Mouse (Mus musculus) MEL (cell line): ENCODE measurements around the gene Nup93. TPM values are rescaled to one million over a fixed set of nuclear protein-coding genes. Genes with fewer than 3 reads are reported as not detected.

ENCODE experiments used
- DNase-seq: peaks from one replicate; pipeline ENCODE4 v3.0.0; 2011; ENCODE audit warnings: low read depth, low spot score
- H3K27ac ChIP-seq: 2 replicates; pipeline ENCODE4 v1.5.1; 2012; ENCODE audit warnings: low read depth, mild to moderate bottlenecking, control low read depth, low read length, moderate library complexity; ENCODE audit not compliant: control insufficient read depth
- H3K27me3 ChIP-seq, 2 experiments: fragments of 150-350 bp in 1 of 2; sonication (generic) in 1 of 2; 2 replicates each; pipeline ENCODE4 v1.6.1; 2012; ENCODE audit warnings: low read length in 2 of 2, mild to moderate bottlenecking in 2 of 2, improper control_type of control experiment in 1 of 2, moderate library complexity in 1 of 2; ENCODE audit not compliant: insufficient read depth in 2 of 2, control insufficient read depth in 1 of 2
- H3K36me3 ChIP-seq, 2 experiments: 2 replicates each; pipeline ENCODE4 v1.6.1; 2012 to 2014; ENCODE audit warnings: low read length in 2 of 2, improper control_type of control experiment in 1 of 2, inconsistent platforms in 1 of 2, mild to moderate bottlenecking in 1 of 2; ENCODE audit not compliant: insufficient read depth in 2 of 2, control insufficient read depth in 1 of 2
- H3K4me1 ChIP-seq, 2 experiments: fragments of 150-350 bp in 1 of 2; sonication (generic) in 1 of 2; 2 replicates each; pipeline ENCODE4 v1.6.1; 2012; ENCODE audit warnings: low read length in 2 of 2, improper control_type of control experiment in 1 of 2, mild to moderate bottlenecking in 1 of 2; ENCODE audit not compliant: insufficient read depth in 2 of 2, control insufficient read depth in 1 of 2
- H3K4me3 ChIP-seq, 2 experiments: fragments of 150-350 bp in 1 of 2; sonication (generic) in 1 of 2; 2 replicates each; pipeline ENCODE4 v1.5.1; 2012; ENCODE audit warnings: low read depth in 2 of 2, low read length in 2 of 2, mild to moderate bottlenecking in 2 of 2, moderate library complexity in 2 of 2, control low read depth in 1 of 2, improper control_type of control experiment in 1 of 2; ENCODE audit not compliant: control insufficient read depth in 1 of 2, insufficient read depth in 1 of 2
- H3K79me2 ChIP-seq: 2 replicates; pipeline ENCODE4 v1.6.1; 2012; ENCODE audit warnings: mild to moderate bottlenecking, low read length, moderate library complexity; ENCODE audit not compliant: control insufficient read depth, poor library complexity, insufficient read depth
- H3K9ac ChIP-seq: 2 replicates; pipeline ENCODE4 v1.6.1; 2012; ENCODE audit warnings: low read depth, mild to moderate bottlenecking, control low read depth, low read length, moderate library complexity; ENCODE audit not compliant: control insufficient read depth, poor library complexity, severe bottlenecking
- H3K9me3 ChIP-seq: fragments of 150-350 bp; sonication (generic); replicated peaks from 2 replicates; pipeline ENCODE4 v1.6.1; 2012; ENCODE audit warnings: mild to moderate bottlenecking, low read length, improper control_type of control experiment, moderate library complexity; ENCODE audit not compliant: insufficient read depth
- CHD1 ChIP-seq: IDR thresholded peaks from 2 replicates; pipeline ENCODE4 v1.6.1; 2012; ENCODE audit warnings: low read depth, mild to moderate bottlenecking, inconsistent platforms, low read length, improper control_type of control experiment
- CHD2 ChIP-seq: IDR thresholded peaks from 2 replicates; pipeline ENCODE4 v1.6.1; 2011; ENCODE audit warnings: low read length, improper control_type of control experiment
- CTCF ChIP-seq, 3 experiments: IDR thresholded peaks in 2 of 3; conservative IDR thresholded peaks in 1 of 3; 2 replicates each; pipeline ENCODE4 v1.5.1; 2011 to 2012; ENCODE audit warnings: low read length in 3 of 3, low read depth in 2 of 3, mild to moderate bottlenecking in 2 of 3, improper control_type of control experiment in 1 of 3, inconsistent platforms in 1 of 3, mixed read lengths in 1 of 3, moderate library complexity in 1 of 3; ENCODE audit not compliant: control insufficient read depth in 1 of 3, insufficient read depth in 1 of 3, poor library complexity in 1 of 3, severe bottlenecking in 1 of 3
- ELF1 ChIP-seq: IDR thresholded peaks from 2 replicates; pipeline ENCODE4 v1.6.1; 2014; ENCODE audit warnings: low read depth, mild to moderate bottlenecking, inconsistent platforms, low read length, improper control_type of control experiment, moderate library complexity
- ETS1 ChIP-seq: IDR thresholded peaks from 2 replicates; pipeline ENCODE4 v1.6.1; 2012; ENCODE audit warnings: low read depth, mild to moderate bottlenecking, inconsistent platforms, low read length, improper control_type of control experiment, moderate library complexity
- GABPA ChIP-seq: IDR thresholded peaks from 2 replicates; pipeline ENCODE4 v1.6.1; 2012; ENCODE audit warnings: low read depth, mild to moderate bottlenecking, inconsistent platforms, low read length, improper control_type of control experiment, moderate library complexity
- GATA1 ChIP-seq: IDR thresholded peaks from 2 replicates; pipeline ENCODE4 v1.6.1; 2011; ENCODE audit warnings: low read depth, low read length, improper control_type of control experiment
- HCFC1 ChIP-seq: IDR thresholded peaks from 2 replicates; pipeline ENCODE4 v1.6.1; 2012; ENCODE audit warnings: low read depth, mild to moderate bottlenecking, inconsistent platforms, low read length, improper control_type of control experiment, moderate library complexity
- JUND ChIP-seq: IDR thresholded peaks from 2 replicates; pipeline ENCODE4 v1.6.1; 2011; ENCODE audit warnings: low read depth, mild to moderate bottlenecking, improper control_type of control experiment, low read length
- MAFK ChIP-seq: IDR thresholded peaks from 2 replicates; pipeline ENCODE4 v1.6.1; 2011; ENCODE audit warnings: low read depth, mild to moderate bottlenecking, low read length, improper control_type of control experiment, borderline replicate concordance
- MAX ChIP-seq: IDR thresholded peaks from 2 replicates; pipeline ENCODE4 v1.6.1; 2011; ENCODE audit warnings: low read length, improper control_type of control experiment
- MAZ ChIP-seq: IDR thresholded peaks from 2 replicates; pipeline ENCODE4 v1.6.1; 2012; ENCODE audit warnings: low read depth, mild to moderate bottlenecking, inconsistent platforms, low read length, improper control_type of control experiment
- MXI1 ChIP-seq: IDR thresholded peaks from 2 replicates; pipeline ENCODE4 v1.6.1; 2011; ENCODE audit warnings: mild to moderate bottlenecking, low read depth, low read length, improper control_type of control experiment
- MYB ChIP-seq: IDR thresholded peaks from 2 replicates; pipeline ENCODE4 v1.6.1; 2011; ENCODE audit warnings: mild to moderate bottlenecking, low read depth, low read length, improper control_type of control experiment
- MYC ChIP-seq: IDR thresholded peaks from 2 replicates; pipeline ENCODE4 v1.6.1; 2011; ENCODE audit warnings: low read depth, mild to moderate bottlenecking, low read length, improper control_type of control experiment, moderate library complexity
- NELFE ChIP-seq: IDR thresholded peaks from 2 replicates; pipeline ENCODE4 v1.6.1; 2011; ENCODE audit warnings: low read depth, low read length, improper control_type of control experiment
- NRF1 ChIP-seq: IDR thresholded peaks from 2 replicates; pipeline ENCODE4 v1.6.1; 2014; ENCODE audit warnings: low read depth, mild to moderate bottlenecking, inconsistent platforms, low read length, improper control_type of control experiment, moderate library complexity; ENCODE audit not compliant: poor library complexity, insufficient read depth, severe bottlenecking
- POLR2A ChIP-seq, 2 experiments: IDR thresholded peaks; 2 replicates each; pipeline ENCODE4 v1.6.1; 2011 to 2012; ENCODE audit warnings: low read length in 2 of 2, mild to moderate bottlenecking in 2 of 2, control low read depth in 1 of 2, improper control_type of control experiment in 1 of 2, low read depth in 1 of 2, moderate library complexity in 1 of 2; ENCODE audit not compliant: control insufficient read depth in 1 of 2, insufficient read depth in 1 of 2, poor library complexity in 1 of 2
- POLR2AphosphoS2 ChIP-seq: IDR thresholded peaks from 2 replicates; pipeline ENCODE4 v1.6.1; 2011; ENCODE audit warnings: low read length, improper control_type of control experiment
- RAD21 ChIP-seq: IDR thresholded peaks from 2 replicates; pipeline ENCODE4 v1.6.1; 2011; ENCODE audit warnings: mild to moderate bottlenecking, low read depth, low read length, improper control_type of control experiment
- RCOR1 ChIP-seq: IDR thresholded peaks from 2 replicates; pipeline ENCODE4 v1.6.1; 2012; ENCODE audit warnings: low read depth, mild to moderate bottlenecking, inconsistent platforms, low read length, improper control_type of control experiment
- SIN3A ChIP-seq: IDR thresholded peaks from 2 replicates; pipeline ENCODE4 v1.6.1; 2012; ENCODE audit warnings: low read length, improper control_type of control experiment, inconsistent platforms
- SMC3 ChIP-seq: IDR thresholded peaks from 2 replicates; pipeline ENCODE4 v1.6.1; 2011; ENCODE audit warnings: low read depth, low read length, improper control_type of control experiment
- TAL1 ChIP-seq: IDR thresholded peaks from 2 replicates; pipeline ENCODE4 v1.6.1; 2012; ENCODE audit warnings: mild to moderate bottlenecking, inconsistent platforms, low read length, moderate library complexity, mixed read lengths
- TBP ChIP-seq: IDR thresholded peaks from 2 replicates; pipeline ENCODE4 v1.8.0; 2011; ENCODE audit warnings: low read depth, low read length, improper control_type of control experiment
- UBTF ChIP-seq: IDR thresholded peaks from 2 replicates; pipeline ENCODE4 v1.6.1; 2012; ENCODE audit warnings: low read depth, mild to moderate bottlenecking, inconsistent platforms, low read length, improper control_type of control experiment, moderate library complexity, borderline replicate concordance; ENCODE audit not compliant: insufficient read depth
- USF2 ChIP-seq, 2 experiments: IDR thresholded peaks; 2 replicates each; pipeline ENCODE4 v1.6.1; 2011 to 2012; ENCODE audit warnings: improper control_type of control experiment in 2 of 2, low read length in 2 of 2, borderline replicate concordance in 1 of 2, inconsistent platforms in 1 of 2, low read depth in 1 of 2, mild to moderate bottlenecking in 1 of 2; ENCODE audit not compliant: insufficient read depth in 1 of 2
- ZC3H11A ChIP-seq: IDR thresholded peaks from 2 replicates; pipeline ENCODE4 v1.6.1; 2012; ENCODE audit warnings: low read depth, mild to moderate bottlenecking, inconsistent platforms, low read length, improper control_type of control experiment
- ZKSCAN1 ChIP-seq: IDR thresholded peaks from 2 replicates; pipeline ENCODE4 v1.6.1; 2012; ENCODE audit warnings: low read depth, mild to moderate bottlenecking, inconsistent platforms, low read length, improper control_type of control experiment, moderate library complexity
- ZMIZ1 ChIP-seq: IDR thresholded peaks from 2 replicates; pipeline ENCODE4 v1.6.1; 2012; ENCODE audit warnings: low read depth, mild to moderate bottlenecking, inconsistent platforms, low read length, improper control_type of control experiment, moderate library complexity
- ZNF384 ChIP-seq: IDR thresholded peaks from 2 replicates; pipeline ENCODE4 v1.6.1; 2012; ENCODE audit warnings: low read depth, mild to moderate bottlenecking, inconsistent platforms, low read length, improper control_type of control experiment
- polyA plus RNA-seq, 2 experiments: library from polyadenylated mRNA; stranded (reverse) in 1 of 2; unstranded in 1 of 2; fragments of >175 nt in 1 of 2; fragments of >200 nt in 1 of 2; gene quantifications; 2 replicates each; pipeline versions ENCODE4 v1.2.1 to v1.2.4; 2012; ENCODE audit warnings: low replicate concordance in 2 of 2, low read depth in 1 of 2; ENCODE audit not compliant: insufficient read length in 2 of 2, insufficient read depth in 1 of 2, missing spikeins in 1 of 2
- total RNA-seq: library from RNA; depleted of rRNA; stranded (reverse); fragments of 300-350 nt; gene quantifications from 2 replicates; pipeline ENCODE4 v1.2.3, GENCODE M21; 2012

Gene Nup93
- total and polyA plus RNA-seq, 3 experiments = 71.6 to 292 (median 110) TPM

DNA sequence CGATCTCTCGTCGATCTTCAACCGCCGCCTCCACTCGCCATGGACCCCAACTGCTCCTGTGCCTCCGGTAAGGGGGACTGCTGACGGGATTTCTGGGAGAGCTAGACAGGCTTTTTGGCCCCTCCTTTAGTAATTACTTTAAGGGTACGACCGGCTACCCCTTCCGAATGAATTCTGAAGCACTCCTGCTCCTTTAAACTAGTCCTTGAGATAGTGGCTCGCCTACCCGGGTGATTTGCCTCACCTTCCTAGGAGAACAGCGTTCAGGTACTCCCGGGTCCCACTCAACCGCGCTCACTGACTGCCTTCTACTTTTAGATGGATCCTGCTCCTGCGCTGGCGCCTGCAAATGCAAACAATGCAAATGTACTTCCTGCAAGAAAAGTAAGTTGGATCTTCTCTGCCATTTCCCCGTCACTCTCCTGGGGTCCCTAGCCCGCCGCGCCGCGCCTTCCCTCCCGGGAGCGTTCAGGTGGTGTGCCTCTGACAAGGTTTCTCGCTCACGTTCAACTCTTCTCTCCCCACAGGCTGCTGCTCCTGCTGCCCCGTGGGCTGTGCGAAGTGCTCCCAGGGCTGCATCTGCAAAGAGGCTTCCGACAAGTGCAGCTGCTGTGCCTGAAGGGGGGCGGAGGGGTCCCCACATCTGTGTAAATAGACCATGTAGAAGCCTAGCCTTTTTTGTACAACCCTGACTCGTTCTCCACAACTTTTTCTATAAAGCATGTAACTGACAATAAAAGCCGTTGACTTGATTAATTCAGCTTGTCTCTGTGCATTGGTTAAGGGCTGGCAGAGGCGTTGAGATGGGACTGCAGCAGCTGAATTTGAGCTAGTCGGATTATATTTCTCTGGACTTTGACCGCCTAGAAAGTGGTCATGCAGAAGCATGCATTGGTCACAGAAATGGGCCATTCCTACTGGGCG, 41.3 kb upstream of the Nup93 start (continued):
- TF ChIP-seq ZC3H11A (no peak), UBTF (no peak), GATA1 (no peak), MAFK (no peak), TBP (0 out of 2 replicates have a peak, but pooled peaks have one; percentile 9), NELFE (no peak; the same call in 1 of the 2 replicates), RAD21 (no peak), ZMIZ1 (peak; percentile 100), POLR2AphosphoS2 (no peak; the same call in 1 of the 2 replicates), MXI1 (peak; percentile 27; the same call in 1 of the 2 replicates), ELF1 (no peak), MYB (no peak), JUND (no peak), ETS1 (no peak; the same call in 1 of the 2 replicates)

DNA sequence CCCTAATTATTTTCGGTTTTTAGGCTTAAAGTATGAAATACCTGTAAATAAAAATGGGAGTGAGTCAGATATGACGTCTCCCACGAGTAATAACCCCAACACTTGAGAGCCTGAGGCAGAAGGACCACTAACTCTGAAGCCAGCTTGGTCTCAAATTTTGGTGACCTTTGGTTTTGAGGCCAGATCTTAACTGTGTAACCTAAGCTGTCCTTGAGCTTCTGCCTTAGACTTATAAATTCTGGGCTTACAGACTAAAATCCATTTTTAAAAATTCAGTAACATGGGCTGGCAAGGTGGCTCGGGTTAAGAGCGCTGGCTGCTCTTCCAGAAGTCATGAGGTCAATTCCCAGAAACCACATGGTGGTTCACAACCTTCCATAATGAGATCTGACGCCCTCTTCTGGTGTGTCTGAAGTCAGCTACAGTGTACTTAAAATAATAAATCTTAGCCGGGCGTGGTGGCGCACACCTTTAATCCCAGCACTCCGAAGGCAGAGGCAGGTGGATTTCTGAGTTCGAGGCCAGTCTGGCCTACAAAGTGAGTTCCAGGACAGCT, 40.4 kb upstream of the Nup93 start:
- Histone ChIP-seq H3K27ac (peak overlapping the region; percentile 88), H3K36me3 (peaks cover 0 to 31% of the 10 kb centered on the region in 2 experiments; a peak in 2 of 4 replicates), H3K9me3 (no peaks in the 10 kb centered on the region), H3K4me1 (peaks cover 13 to 39% of the 10 kb centered on the region in 2 experiments), H3K9ac (peak overlapping the region; percentile 78), H3K27me3 (no peaks in the 10 kb centered on the region), H3K79me2 (peaks cover 21% of the 10 kb centered on the region), H3K4me3 (peak overlapping the region; percentile 74)
- DNase-seq = peak; percentile 57
- no peak for TF ChIP-seq RCOR1
- peak; percentile 76; the same call in 1 of the 2 replicates for TF ChIP-seq MYC
- 0 out of 2 replicates have a peak, but pooled peaks have one; percentile 22 for TF ChIP-seq MAZ
- TF ChIP-seq CTCF (IDR thresholded peaks at IDR 0.05 in 2 of 3, conservative IDR thresholded peaks at IDR 0.05 in 1 of 3; ENCODE audit: control insufficient read depth in 1 of 3, insufficient read depth in 1 of 3, low read depth in 2 of 3, low read length in 3 of 3, poor library complexity in 1 of 3, severe bottlenecking in 1 of 3) = peak in 2 of 3 experiments; percentile 23 to 36; a peak in 2 of 6 replicates
- 0 out of 2 replicates have a peak, but pooled peaks have one; percentile 22 for TF ChIP-seq HCFC1
- TF ChIP-seq ZKSCAN1 = no peak
- TF ChIP-seq SMC3 = 0 out of 2 replicates have a peak, but pooled peaks have one; percentile 2
- no peak for TF ChIP-seq GATA1
- no peak for TF ChIP-seq RAD21
- no peak for TF ChIP-seq TBP
- no peak for TF ChIP-seq CHD2
- TF ChIP-seq JUND = no peak
- peak in 1 of 2 experiments; percentile 55; a peak in 1 of 4 replicates for TF ChIP-seq POLR2A (IDR thresholded peaks at IDR 0.05; ENCODE audit: control insufficient read depth in 1 of 2, insufficient read depth in 1 of 2, low read depth in 1 of 2, low read length in 2 of 2, poor library complexity in 1 of 2)
- TF ChIP-seq SIN3A = peak; percentile 31
- no peak for TF ChIP-seq GABPA
- no peak for TF ChIP-seq ZC3H11A
- peak; percentile 86 for TF ChIP-seq POLR2AphosphoS2
- peak; percentile 21; the same call in 1 of the 2 replicates for TF ChIP-seq MAX
- no peak for TF ChIP-seq USF2 (IDR thresholded peaks at IDR 0.05; ENCODE audit: borderline replicate concordance in 1 of 2, insufficient read depth in 1 of 2, low read depth in 1 of 2, low read length in 2 of 2)
- 0 out of 2 replicates have a peak, but pooled peaks have one; percentile 18 for TF ChIP-seq ETS1
- TF ChIP-seq NRF1 = no peak
- TF ChIP-seq CHD1 = 0 out of 2 replicates have a peak, but pooled peaks have one; percentile 53
- no peak for TF ChIP-seq TAL1
- TF ChIP-seq ZNF384 = no peak
